Mouse (Mus musculus) liver, embryonic 13.5 days (tissue): Measurements from ENCODE around the gene A730061H03Rik. TPM values are rescaled to one million over a fixed set of nuclear protein-coding genes. Genes with fewer than 3 reads are reported as not detected.

Experiments
- ATAC-seq: fragments of 200-750 bp; cut with Nextera tagmentation; 2 replicates; pipeline ENCODE4 v1.8.0; 2017; ENCODE audit warnings: low read depth, mild to moderate bottlenecking, moderate number of reproducible peaks, moderate library complexity
- DNase-seq: peaks from one replicate; pipeline ENCODE4 v3.0.0; 2022
- H3K27ac ChIP-seq: fragments of 300-500 bp; sonication (generic); 2 replicates; pipeline ENCODE4 v1.5.1; 2015; ENCODE audit warnings: moderate library complexity, mild to moderate bottlenecking, inconsistent platforms
- H3K27me3 ChIP-seq: fragments of 300-500 bp; sonication (generic); 2 replicates; pipeline ENCODE4 v1.6.1; 2015; ENCODE audit warnings: mild to moderate bottlenecking, inconsistent platforms
- H3K36me3 ChIP-seq: fragments of 300-500 bp; sonication (generic); 2 replicates; pipeline ENCODE4 v1.6.1; 2015; ENCODE audit warnings: mild to moderate bottlenecking, inconsistent platforms
- H3K4me1 ChIP-seq: fragments of 300-500 bp; sonication (generic); replicated peaks from 2 replicates; pipeline ENCODE4 v1.6.1; 2015; ENCODE audit warnings: inconsistent platforms
- H3K4me2 ChIP-seq: fragments of 300-500 bp; sonication (generic); 2 replicates; pipeline ENCODE4 v1.6.1; 2015; ENCODE audit warnings: inconsistent platforms, mild to moderate bottlenecking, moderate library complexity
- H3K4me3 ChIP-seq: fragments of 300-500 bp; sonication (generic); replicated peaks from 2 replicates; pipeline ENCODE4 v1.5.1; 2015; ENCODE audit warnings: mild to moderate bottlenecking, inconsistent platforms
- H3K9ac ChIP-seq: fragments of 300-500 bp; sonication (generic); 2 replicates; pipeline ENCODE4 v1.6.1; 2015; ENCODE audit warnings: mild to moderate bottlenecking, inconsistent platforms
- H3K9me3 ChIP-seq: fragments of 300-500 bp; sonication (generic); replicated peaks from 2 replicates; pipeline ENCODE4 v1.6.1; 2016; ENCODE audit warnings: inconsistent platforms
- WGBS: fragments of 180-500 bp; shearing (Covaris S2); methylation state at CpG from one replicate; pipeline ENCODE4 v1.1.7; 2015; ENCODE audit not compliant: insufficient replicate concordance; 5-methylcytosine and 5-hydroxymethylcytosine counted together
- polyA plus RNA-seq: library from polyadenylated mRNA; unstranded; fragments of >200 nt; fragmentation: Nextera tagmentation; extraction: Ambion mirVana; gene quantifications from 2 replicates; pipeline ENCODE4 v1.2.1, GENCODE M21; 2015

Gene A730061H03Rik
- polyA plus RNA-seq: 1.6 and 1.8 TPM in 2 replicates

- Histone ChIP-seq H3K4me3 (peak within 1 kb of the TSS; percentile 78), H3K4me2 (peak within 1 kb of the TSS; percentile 89), H3K9me3 (no peaks in the 10 kb centered on the region), H3K27ac (peak within 1 kb of the TSS; percentile 99), H3K27me3 (no peaks in the 10 kb centered on the region), H3K9ac (peak within 1 kb of the TSS; percentile 93), H3K36me3 (peaks cover 35% of the 10 kb centered on the region), H3K4me1 (peaks cover 56% of the 10 kb centered on the region)
- under 1% methylated on average over 51 of the region's 51 CpGs for WGBS
- peak; percentile 87 for ATAC-seq
- DNase-seq: peak; percentile 97
Measured at GRCm38 (mm10) chr14:55560202-55561073, at the start of gene A730061H03Rik. Gene A730061H03Rik, minus strand, starts transcription at chr14:55560406.

GRCm38 (mm10) chr14:55608339-55608738, 48.1 kb upstream of the A730061H03Rik start:
- Histone ChIP-seq H3K4me3 (no peak overlapping the region), H3K9ac (no peak overlapping the region), H3K36me3 (peaks cover 63% of the 10 kb centered on the region), H3K27me3 (no peaks in the 10 kb centered on the region), H3K4me1 (peaks cover 62% of the 10 kb centered on the region), H3K4me2 (0 out of 2 replicates have a peak overlapping the region, but pooled peaks have one; percentile 6), H3K9me3 (no peaks in the 10 kb centered on the region), H3K27ac (no peak overlapping the region)
- no peak for DNase-seq
- 90% methylated on average over 6 of the region's 6 CpGs for WGBS
- ATAC-seq: no peak

GRCm38 (mm10) chr14:55605743-55606459, 45.7 kb upstream of the A730061H03Rik start:
- Histone ChIP-seq H3K27ac (peak overlapping the region; percentile 77), H3K4me1 (peaks cover 65% of the 10 kb centered on the region), H3K4me2 (peak overlapping the region; percentile 85), H3K9ac (peak overlapping the region; percentile 78), H3K27me3 (no peaks in the 10 kb centered on the region), H3K36me3 (peaks cover 86% of the 10 kb centered on the region), H3K9me3 (no peaks in the 10 kb centered on the region), H3K4me3 (peak overlapping the region; percentile 64)
- DNase-seq (peak; percentile 31), ATAC-seq (peak; percentile 30)
- WGBS: 66% methylated on average over 16 of the region's 16 CpGs

GRCm38 (mm10) chr14:55604823-55605222, 44.6 kb upstream of the A730061H03Rik start:
- WGBS: 85% methylated on average over 11 of the region's 11 CpGs
- Histone ChIP-seq H3K9ac (peak overlapping the region; percentile 78), H3K4me1 (peaks cover 65% of the 10 kb centered on the region), H3K27ac (peak overlapping the region; percentile 90), H3K27me3 (no peaks in the 10 kb centered on the region), H3K36me3 (peaks cover 88% of the 10 kb centered on the region), H3K4me2 (peak overlapping the region; percentile 85), H3K4me3 (peak overlapping the region; percentile 64), H3K9me3 (no peaks in the 10 kb centered on the region)
- no peak for ATAC-seq
- DNase-seq: no peak

GRCm38 (mm10) chr14:55603633-55604576, 43.7 kb upstream of the A730061H03Rik start:
- peaks cover 88% of the 10 kb centered on the region for H3K36me3 ChIP-seq
- no peaks in the 10 kb centered on the region for H3K9me3 ChIP-seq
- DNase-seq (peak; percentile 94), ATAC-seq (peak; percentile 93)
- peaks cover 65% of the 10 kb centered on the region for H3K4me1 ChIP-seq
- no peaks in the 10 kb centered on the region for H3K27me3 ChIP-seq
- peak overlapping the region; percentile 92 for H3K27ac ChIP-seq
- WGBS: 11% methylated on average over 19 of the region's 19 CpGs
- H3K4me2 ChIP-seq: peak overlapping the region; percentile 85
- peak overlapping the region; percentile 64 for H3K4me3 ChIP-seq
- peak overlapping the region; percentile 78 for H3K9ac ChIP-seq

GRCm38 (mm10) chr14:55603271-55603632, 43.0 kb upstream of the A730061H03Rik start, which contains the start of gene Irf9:
Gene Irf9, plus strand, starts transcription at chr14:55603571.
- peak within 1 kb of the TSS; percentile 78 for H3K9ac ChIP-seq
- peaks cover 60% of the 10 kb centered on the region for H3K4me1 ChIP-seq
- DNase-seq (no peak), ATAC-seq (no peak)
- H3K9me3 ChIP-seq: no peaks in the 10 kb centered on the region
- peak within 1 kb of the TSS; percentile 64 for H3K4me3 ChIP-seq
- peak within 1 kb of the TSS; percentile 85 for H3K4me2 ChIP-seq
- H3K27me3 ChIP-seq: no peaks in the 10 kb centered on the region
- WGBS: 78% methylated on average over 7 of the region's 7 CpGs
- H3K27ac ChIP-seq: peak within 1 kb of the TSS; percentile 92
- peaks cover 88% of the 10 kb centered on the region for H3K36me3 ChIP-seq

- ATAC-seq: no peak
- Histone ChIP-seq H3K4me3 (no peak overlapping the region), H3K36me3 (peaks cover 96% of the 10 kb centered on the region), H3K27ac (no peak overlapping the region), H3K27me3 (no peaks in the 10 kb centered on the region), H3K4me1 (peaks cover 22% of the 10 kb centered on the region), H3K9me3 (no peaks in the 10 kb centered on the region), H3K4me2 (no peak overlapping the region), H3K9ac (no peak overlapping the region)
- WGBS: 89% methylated on average over 21 of the region's 21 CpGs
- DNase-seq: no peak
Measured at GRCm38 (mm10) chr14:55598521-55599390, 38.5 kb upstream of the A730061H03Rik start.

- no peak for DNase-seq
- no peaks in the 10 kb centered on the region for H3K27me3 ChIP-seq
- ATAC-seq: no peak
- H3K4me1 ChIP-seq: peaks cover 22% of the 10 kb centered on the region
- H3K36me3 ChIP-seq: peaks cover 76% of the 10 kb centered on the region
- H3K4me2 ChIP-seq: no peak overlapping the region
- no peak overlapping the region for H3K4me3 ChIP-seq
- no peak overlapping the region for H3K9ac ChIP-seq
- H3K9me3 ChIP-seq: no peaks in the 10 kb centered on the region
- no peak overlapping the region for H3K27ac ChIP-seq
- 81% methylated on average over 13 of the region's 13 CpGs for WGBS
Measured at GRCm38 (mm10) chr14:55596036-55596690, 36.0 kb upstream of the A730061H03Rik start.

GRCm38 (mm10) chr14:55592226-55592625, 32.0 kb upstream of the A730061H03Rik start:
- H3K4me3 ChIP-seq: peak overlapping the region; percentile 92

More at GRCm38 (mm10) chr14:55592226-55592625, 32.0 kb upstream of the A730061H03Rik start:
- Histone ChIP-seq H3K4me1 (peaks cover 51% of the 10 kb centered on the region), H3K9me3 (no peaks in the 10 kb centered on the region), H3K27me3 (no peaks in the 10 kb centered on the region), H3K36me3 (peaks cover 61% of the 10 kb centered on the region), H3K27ac (peak overlapping the region; percentile 99), H3K4me2 (peak overlapping the region; percentile 88), H3K9ac (peak overlapping the region; percentile 95)
- DNase-seq (no peak), ATAC-seq (no peak)
- WGBS: 6% methylated on average over 16 of the region's 16 CpGs
